Mouse (Mus musculus) thymus, adult 2 months (tissue): Measurements from ENCODE around the gene Chst5.

ENCODE experiments used
- CTCF ChIP-seq: fragments of 200-500 bp; IDR thresholded peaks from 2 replicates; pipeline ENCODE4 v1.5.1; 2012; ENCODE audit warnings: mild to moderate bottlenecking, control low read depth, low read length, moderate library complexity, borderline replicate concordance; ENCODE audit not compliant: control insufficient read depth, poor library complexity, insufficient read depth; ENCODE audit errors: extremely low read depth
- POLR2A ChIP-seq: fragments of 200-500 bp; IDR thresholded peaks from 2 replicates; pipeline ENCODE4 v1.6.1; 2012; ENCODE audit warnings: mild to moderate bottlenecking, low read length, control low read depth, moderate library complexity; ENCODE audit not compliant: control insufficient read depth, poor library complexity, insufficient read depth; ENCODE audit errors: extremely low read depth

- TF ChIP-seq CTCF, result peak; percentile 55; the same call in 1 of the 2 replicates
- TF ChIP-seq POLR2A, result no peak
Observed at GRCm38 (mm10) chr8:111881591-111881990, 28.7 kb downstream of the Chst5 start.
